ENCODE assay signal across 21 mouse cellular contexts in the genomic region with DNA sequence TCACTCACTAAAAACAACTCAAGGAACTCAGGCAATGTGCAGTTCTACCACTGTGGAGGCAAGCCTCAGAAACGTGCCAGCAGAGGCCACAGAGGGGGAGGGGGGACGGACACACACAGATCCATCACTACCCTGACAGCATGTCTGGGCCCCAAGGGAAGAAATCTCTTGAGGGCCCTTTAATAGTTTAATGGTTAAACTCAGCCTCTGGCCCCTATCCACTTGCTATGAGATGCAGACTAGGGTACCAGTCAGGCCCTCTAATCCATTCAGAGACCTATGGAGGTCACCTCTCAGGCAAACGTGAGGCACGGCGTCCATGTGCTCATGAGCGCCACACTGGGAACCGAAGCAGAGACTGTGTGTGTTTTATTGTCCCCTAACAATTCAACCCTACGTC. TPM values are rescaled to one million over a fixed set of nuclear protein-coding genes. Genes with fewer than 3 reads are reported as not detected.
DNase-seq lines count a peak whose midpoint lies in the region; ATAC-seq and TF ChIP-seq lines count a peak whose summit lies in the region.
"Had no signal": no experiment of that assay in that cellular context is flagged by ENCODE, and none has a peak within 500 bp of the region (broad histone marks: within the 10 kb centered on the region; RNA-seq: fewer than 3 reads in every experiment).

No protein-coding gene starts in this region.

- H3K27me3 ChIP-seq in kidney, adult 2 months (replicated peaks; ENCODE audit: control insufficient read depth, insufficient read depth, low read length): no peaks in the 10 kb centered on the region
- no peaks in the 10 kb centered on the region for H3K27me3 ChIP-seq in kidney, embryonic 14.5 days (ENCODE audit: control insufficient read depth, insufficient read depth, low read length)
- H3K27me3 ChIP-seq in limb, embryonic 10.5 days (ENCODE audit: low read depth, poor library complexity, severe bottlenecking): no peaks in the 10 kb centered on the region
- H3K27me3 ChIP-seq: embryonic facial prominence, embryonic 13.5 days; hindbrain, embryonic 15.5 days; midbrain, embryonic 12.5 days; neural tube, embryonic 13.5 days had no signal

- no peak overlapping the region for H3K27ac ChIP-seq in kidney, adult 2 months (ENCODE audit: insufficient read depth, low read depth, low read length)
- H3K27ac ChIP-seq in kidney, embryonic 14.5 days (ENCODE audit: low read depth, low read length): no peak overlapping the region
- peak overlapping the region; percentile 36; the same call in 1 of the 2 replicates for H3K27ac ChIP-seq in limb, embryonic 10.5 days
- H3K27ac ChIP-seq: embryonic facial prominence, embryonic 13.5 days; heart, embryonic 10.5 days; hindbrain, embryonic 15.5 days; layer of hippocampus, adult 2 months; midbrain, embryonic 12.5 days; neural tube, embryonic 13.5 days had no signal

- WGBS in kidney, adult 2 months: 63% methylated on average over 8 of the region's 8 CpGs
- 41% methylated on average over 8 of the region's 8 CpGs for WGBS in kidney, embryonic 14.5 days
- WGBS in limb, embryonic 10.5 days: 44% methylated on average over 8 of the region's 8 CpGs

- H3K9ac ChIP-seq in kidney, embryonic 14.5 days (ENCODE audit: low read depth, low read length): no peak overlapping the region
- H3K9ac ChIP-seq: embryonic facial prominence, embryonic 13.5 days; hindbrain, embryonic 15.5 days; midbrain, embryonic 12.5 days; neural tube, embryonic 13.5 days had no signal

- H3K4me2 ChIP-seq in kidney, embryonic 14.5 days (replicated peaks; ENCODE audit: low read depth, low read length): no peak overlapping the region
- H3K4me2 ChIP-seq: embryonic facial prominence, embryonic 13.5 days; hindbrain, embryonic 15.5 days; midbrain, embryonic 12.5 days; neural tube, embryonic 13.5 days had no signal

- H3K36me3 ChIP-seq in kidney, adult 2 months (ENCODE audit: control insufficient read depth, insufficient read depth, low read length): no peaks in the 10 kb centered on the region; the same call in 1 of the 2 replicates
- H3K36me3 ChIP-seq in kidney, embryonic 14.5 days (ENCODE audit: control insufficient read depth, insufficient read depth, low read length): peaks cover 4% of the 10 kb centered on the region; the same call in 1 of the 2 replicates
- peaks cover 30% of the 10 kb centered on the region for H3K36me3 ChIP-seq in limb, embryonic 10.5 days

- no peak for ATAC-seq in kidney, embryonic 14.5 days (ENCODE audit: low FRiP score, low TSS enrichment)
- ATAC-seq: forebrain, embryonic 14.5 days; lung, postnatal 0 days had no signal

- no peak for TF ChIP-seq CTCF in kidney, adult 2 months (conservative IDR thresholded peaks at IDR 0.05; ENCODE audit: insufficient read depth, insufficient read length, low read depth, low read length)

- H3K4me1 ChIP-seq in kidney, adult 2 months (ENCODE audit: control insufficient read depth, insufficient read depth, low read length): no peaks in the 10 kb centered on the region
- peaks cover 4% of the 10 kb centered on the region; the same call in 1 of the 2 replicates for H3K4me1 ChIP-seq in kidney, embryonic 14.5 days (ENCODE audit: control insufficient read depth, insufficient read depth, low read length)
- H3K4me1 ChIP-seq in limb, embryonic 10.5 days: peaks cover 40% of the 10 kb centered on the region
- H3K4me1 ChIP-seq: midbrain, embryonic 12.5 days had no signal

- H3K9me3 ChIP-seq in kidney, embryonic 14.5 days (ENCODE audit: control insufficient read depth, low read length): no peaks in the 10 kb centered on the region
- H3K9me3 ChIP-seq in limb, embryonic 10.5 days (replicated peaks): no peaks in the 10 kb centered on the region
- H3K9me3 ChIP-seq: embryonic facial prominence, embryonic 13.5 days; heart, embryonic 10.5 days; hindbrain, embryonic 15.5 days; midbrain, embryonic 12.5 days; neural tube, embryonic 13.5 days had no signal

- no peak overlapping the region for H3K4me3 ChIP-seq in kidney, adult 2 months (ENCODE audit: insufficient read depth, low read depth, low read length)
- H3K4me3 ChIP-seq in kidney, embryonic 14.5 days (ENCODE audit: low read length): no peak overlapping the region
- no peak overlapping the region for H3K4me3 ChIP-seq in limb, embryonic 10.5 days
- H3K4me3 ChIP-seq: embryonic facial prominence, embryonic 13.5 days; heart, embryonic 10.5 days; hindbrain, embryonic 15.5 days; layer of hippocampus, adult 2 months; midbrain, embryonic 12.5 days; neural tube, embryonic 13.5 days had no signal

- no peak for TF ChIP-seq POLR2A in kidney, adult 2 months (IDR thresholded peaks at IDR 0.05; ENCODE audit: low read depth, low read length)

- DNase-seq in adrenal gland, postnatal 14 days: peak; percentile 68
- DNase-seq in adrenal gland, postnatal 4 days (ENCODE audit: low spot score in 2 of 2): no peak
- DNase-seq in kidney, adult 2 months: peak; percentile 61
- DNase-seq in kidney, adult 9 months: peak; percentile 37
- no peak for DNase-seq in limb, embryonic 10.5 days (ENCODE audit: low spot score)
- DNase-seq in heart, postnatal 4 days: no peak
- DNase-seq in spleen, postnatal 14 days (ENCODE audit: low spot score in 2 of 2): no peak
- DNase-seq: cerebellum, adult 8-10 months; gastrocnemius, postnatal 14 days; liver; right cerebral cortex, adult 18-20 months; thymus, postnatal 25 days had no signal

RNA-seq across cellular contexts. Expression of gene Auh, which starts 17.0 kb away (rescaled TPM):
- total RNA-seq in adrenal gland, postnatal 14 days (2021): 128 and 131 TPM in 2 replicates
- 100 to 1,000 TPM; 101 TPM for total RNA-seq in adrenal gland, postnatal 4 days (2021)
- polyA plus RNA-seq in kidney, adult 2 months (2012; rRNA removed): 72.7 and 88.6 TPM in 2 replicates
- 44.7 and 46.7 TPM in 2 replicates for polyA plus RNA-seq in kidney, embryonic 14.5 days (2014; fragmentation: Nextera tagmentation; extraction: Ambion mirVana)
- 34.2 and 35.0 TPM in 2 replicates for polyA plus RNA-seq in limb, embryonic 10.5 days (2016; fragmentation: Nextera tagmentation; extraction: Ambion mirVana)
- 10 to 100 TPM; 48.1 to 48.8 TPM for total RNA-seq in heart, postnatal 4 days (2021)

Comparison
In these comparisons a context has a peak if more than half of its experiments do, and no peak if none do; other contexts are left out.
1. DNase-seq: peak in adrenal gland, postnatal 14 days (single experiment), kidney, adult 2 months (single experiment) and kidney, adult 9 months (single experiment); none in adrenal gland, postnatal 4 days (0 of 2), limb, embryonic 10.5 days (single experiment), heart, postnatal 4 days (single experiment) and spleen, postnatal 14 days (0 of 2).